Mouse (Mus musculus): ENCODE measurements at regions not wholly inside any gene's neighbourhood (a gene's known extent, or its start where the extent isn't known, plus 50 kb on each side); places are given as distances from the start of the nearest gene placed in this dataset.

- no peak for DNase-seq (ENCODE audit: low read depth in 1 of 2, low spot score in 2 of 2)
- Histone ChIP-seq H3K4me1 (ENCODE audit: control insufficient read depth, insufficient read depth, insufficient read length) (no peaks in the 10 kb centered on the region), H3K27ac (ENCODE audit: insufficient read depth, low read length) (no peak overlapping the region), H3K27me3 (ENCODE audit: control insufficient read depth, insufficient read depth, low read length) (no peaks in the 10 kb centered on the region), H3K4me3 (ENCODE audit: extremely low read depth, insufficient read depth, insufficient read length) (no peak overlapping the region), H3K36me3 (ENCODE audit: control insufficient read depth, insufficient read depth, low read length) (no peaks in the 10 kb centered on the region)
- WGBS: 27% methylated on average over 3 of the region's 3 CpGs
- TF ChIP-seq POLR2A (IDR thresholded peaks at IDR 0.05; ENCODE audit: low read depth, low read length) (no peak), CTCF (IDR thresholded peaks at IDR 0.05; ENCODE audit: extremely low read depth, insufficient read depth, insufficient read length, insufficient replicate concordance) (no peak)
Measured at GRCm38 (mm10) chr11:14182466-14182865, 416.6 kb upstream of the Pom121l12 start.

GRCm38 (mm10) chr11:14183258-14183968, 415.7 kb upstream of the Pom121l12 start:
- Histone ChIP-seq H3K4me1 (ENCODE audit: control insufficient read depth, insufficient read depth, insufficient read length) (no peaks in the 10 kb centered on the region), H3K27me3 (ENCODE audit: control insufficient read depth, insufficient read depth, low read length) (no peaks in the 10 kb centered on the region), H3K36me3 (ENCODE audit: control insufficient read depth, insufficient read depth, low read length) (no peaks in the 10 kb centered on the region), H3K4me3 (ENCODE audit: extremely low read depth, insufficient read depth, insufficient read length) (no peak overlapping the region), H3K27ac (ENCODE audit: insufficient read depth, low read length) (no peak overlapping the region)
- 80% methylated on average over 1 of the region's 1 CpGs for WGBS
- no peak for DNase-seq (ENCODE audit: low read depth in 1 of 2, low spot score in 2 of 2)
- TF ChIP-seq POLR2A (IDR thresholded peaks at IDR 0.05; ENCODE audit: low read depth, low read length) (no peak), CTCF (IDR thresholded peaks at IDR 0.05; ENCODE audit: extremely low read depth, insufficient read depth, insufficient read length, insufficient replicate concordance) (no peak)

GRCm38 (mm10) chr11:14195081-14195480, 404.0 kb upstream of the Pom121l12 start:
- DNase-seq (ENCODE audit: low read depth in 1 of 2, low spot score in 2 of 2): no peak
- no peaks in the 10 kb centered on the region for H3K4me1 ChIP-seq (ENCODE audit: control insufficient read depth, insufficient read depth, insufficient read length)
- H3K36me3 ChIP-seq (ENCODE audit: control insufficient read depth, insufficient read depth, low read length): no peaks in the 10 kb centered on the region
- 81% methylated on average over 2 of the region's 2 CpGs for WGBS
- no peaks in the 10 kb centered on the region for H3K27me3 ChIP-seq (ENCODE audit: control insufficient read depth, insufficient read depth, low read length)
- no peak overlapping the region for H3K4me3 ChIP-seq (ENCODE audit: extremely low read depth, insufficient read depth, insufficient read length)
- no peak overlapping the region for H3K27ac ChIP-seq (ENCODE audit: insufficient read depth, low read length)
- TF ChIP-seq POLR2A (IDR thresholded peaks at IDR 0.05; ENCODE audit: low read depth, low read length) (no peak), CTCF (IDR thresholded peaks at IDR 0.05; ENCODE audit: extremely low read depth, insufficient read depth, insufficient read length, insufficient replicate concordance) (no peak)

Measured in spleen, adult 2 months (tissue).